Mouse (Mus musculus): ENCODE measurements around the gene Cyb5rl. TPM values are rescaled to one million over a fixed set of nuclear protein-coding genes. Genes with fewer than 3 reads are reported as not detected.
A peak's percentile ranks its signal among the peaks of the same experiment; 100 is the strongest.

Gene Cyb5rl
- polyA plus RNA-seq, 1 experiment from 2014 or later, result 8.1 TPM

DNA sequence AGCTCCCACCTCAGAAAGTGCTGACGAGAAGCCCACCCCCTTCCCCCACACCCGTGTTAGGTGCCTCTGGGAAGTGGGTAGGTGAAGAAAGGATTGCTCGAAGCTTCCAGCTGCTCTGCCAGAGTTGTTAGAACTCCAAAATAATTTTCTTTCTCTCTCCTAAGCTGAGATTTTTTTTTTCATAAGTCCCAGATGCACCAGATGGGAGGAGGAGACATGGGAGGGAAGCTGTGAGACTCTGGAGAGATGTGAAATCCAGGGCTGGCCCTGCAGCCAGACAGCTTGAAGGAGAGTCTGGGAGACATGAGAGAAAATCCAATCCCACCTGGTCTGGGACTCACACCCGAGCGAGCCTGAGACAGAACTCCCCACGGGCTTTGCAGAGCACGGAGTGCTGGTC lies 57.6 kb downstream of the Cyb5rl start:
- 72% methylated on average over 7 of the region's 7 CpGs for WGBS
- peaks cover 60% of the 10 kb centered on the region for H3K4me1 ChIP-seq
- H3K27me3 ChIP-seq (replicated peaks; ENCODE audit: low read depth, poor library complexity, severe bottlenecking), result 0 out of 2 replicates have a peak, but pooled peaks cover 11% of the 10 kb centered on the region
- DNase-seq (ENCODE audit: low spot score), result no peak
- H3K27ac ChIP-seq (replicated peaks), result no peak overlapping the region; the same call in 1 of the 2 replicates
- H3K36me3 ChIP-seq (replicated peaks), result no peaks in the 10 kb centered on the region
- no peak overlapping the region for H3K4me3 ChIP-seq
- H3K9me3 ChIP-seq, result no peaks in the 10 kb centered on the region

DNA sequence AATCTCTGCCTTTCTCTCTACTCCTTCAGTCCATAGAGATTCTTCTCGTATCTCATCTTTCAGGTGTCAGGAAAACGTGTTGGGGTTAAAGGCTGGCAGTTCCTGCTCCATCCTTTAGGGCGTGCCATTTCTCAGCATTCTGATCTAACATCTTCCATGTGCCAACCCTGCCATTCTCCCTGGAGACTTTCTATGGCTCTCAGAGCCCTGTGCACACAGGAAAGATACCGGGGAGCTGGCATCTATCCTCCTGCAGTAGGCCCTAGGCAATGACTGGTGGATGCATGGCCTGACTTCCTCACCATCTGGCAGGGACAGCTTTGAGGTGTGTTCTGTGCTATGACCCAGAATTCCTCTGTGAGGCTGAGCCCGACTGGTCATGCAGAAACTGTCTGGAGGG lies 58.3 kb downstream of the Cyb5rl start:
- DNase-seq (ENCODE audit: low spot score), result no peak
- no peak overlapping the region for H3K27ac ChIP-seq (replicated peaks)
- H3K27me3 ChIP-seq (replicated peaks; ENCODE audit: low read depth, poor library complexity, severe bottlenecking), result 0 out of 2 replicates have a peak, but pooled peaks cover 11% of the 10 kb centered on the region
- 58% methylated on average over 5 of the region's 5 CpGs for WGBS
- no peaks in the 10 kb centered on the region for H3K9me3 ChIP-seq
- H3K4me1 ChIP-seq, result peaks cover 62% of the 10 kb centered on the region
- H3K4me3 ChIP-seq, result no peak overlapping the region
- H3K36me3 ChIP-seq (replicated peaks), result no peaks in the 10 kb centered on the region

DNA sequence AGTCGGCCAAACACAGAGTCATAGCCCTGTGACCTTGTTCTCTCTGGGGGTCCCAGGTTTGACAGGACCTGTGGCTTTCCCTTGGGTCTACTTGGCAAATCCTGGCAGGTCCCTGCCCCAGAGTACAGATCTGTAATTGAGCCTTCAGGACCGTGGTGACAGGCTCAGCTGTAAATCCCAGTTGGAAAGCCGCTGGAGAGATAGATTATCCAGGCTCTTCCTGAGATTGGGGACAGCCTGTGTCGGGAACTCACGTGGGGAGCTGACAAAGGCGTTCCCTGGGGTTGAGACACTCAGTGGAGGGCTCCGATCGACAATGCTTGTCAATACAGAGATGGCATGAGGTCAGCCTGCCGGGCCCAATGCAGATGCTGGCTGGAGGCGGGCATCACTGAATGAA lies 59.6 kb downstream of the Cyb5rl start:
- H3K27ac ChIP-seq (replicated peaks), result 0 out of 2 replicates have a peak overlapping the region, but pooled peaks have one; percentile 7
- peaks cover 63% of the 10 kb centered on the region for H3K4me1 ChIP-seq
- H3K36me3 ChIP-seq (replicated peaks), result no peaks in the 10 kb centered on the region
- 59% methylated on average over 10 of the region's 10 CpGs for WGBS
- H3K27me3 ChIP-seq (replicated peaks; ENCODE audit: low read depth, poor library complexity, severe bottlenecking), result 0 out of 2 replicates have a peak, but pooled peaks cover 11% of the 10 kb centered on the region
- DNase-seq (ENCODE audit: low spot score), result no peak
- no peaks in the 10 kb centered on the region for H3K9me3 ChIP-seq
- H3K4me3 ChIP-seq, result no peak overlapping the region

DNA sequence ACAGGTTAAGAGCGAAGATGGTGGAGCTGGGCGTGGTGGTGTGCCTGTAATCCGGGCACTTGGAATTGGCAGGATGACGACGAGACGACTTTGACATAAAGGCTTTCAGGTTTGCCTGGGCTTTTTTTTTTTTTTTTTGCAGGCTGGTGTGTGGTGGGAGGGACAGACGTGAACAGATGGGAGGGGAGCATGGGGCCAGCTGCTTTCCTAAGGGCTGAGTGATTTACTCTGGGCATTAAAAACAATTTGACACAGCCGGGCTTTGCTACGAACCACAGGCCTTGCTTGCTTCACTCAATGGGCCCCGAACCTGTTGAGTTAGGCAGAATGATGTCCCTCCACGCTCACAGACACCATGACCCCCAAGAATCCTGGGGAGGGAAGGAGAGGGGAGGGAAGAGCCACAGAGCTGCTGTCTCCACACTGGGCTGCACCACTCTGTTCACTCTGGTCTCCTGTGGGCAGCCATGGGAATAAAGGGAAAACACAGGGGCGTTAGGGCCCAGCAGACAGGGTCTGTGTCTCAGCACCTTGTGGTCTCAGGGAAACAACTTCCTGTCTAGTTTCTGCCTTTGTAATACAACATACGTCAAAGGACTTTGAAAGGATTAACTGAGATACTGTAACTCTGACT lies 60.2 kb downstream of the Cyb5rl start:
- peak overlapping the region; percentile 58; the same call in 1 of the 2 replicates for H3K27ac ChIP-seq (replicated peaks)
- H3K4me3 ChIP-seq, result no peak overlapping the region
- no peaks in the 10 kb centered on the region for H3K9me3 ChIP-seq
- 57% methylated on average over 13 of the region's 13 CpGs for WGBS
- H3K4me1 ChIP-seq, result peaks cover 60% of the 10 kb centered on the region
- no peaks in the 10 kb centered on the region for H3K36me3 ChIP-seq (replicated peaks)
- no peak for DNase-seq (ENCODE audit: low spot score)
- 0 out of 2 replicates have a peak, but pooled peaks cover 11% of the 10 kb centered on the region for H3K27me3 ChIP-seq (replicated peaks; ENCODE audit: low read depth, poor library complexity, severe bottlenecking)

DNA sequence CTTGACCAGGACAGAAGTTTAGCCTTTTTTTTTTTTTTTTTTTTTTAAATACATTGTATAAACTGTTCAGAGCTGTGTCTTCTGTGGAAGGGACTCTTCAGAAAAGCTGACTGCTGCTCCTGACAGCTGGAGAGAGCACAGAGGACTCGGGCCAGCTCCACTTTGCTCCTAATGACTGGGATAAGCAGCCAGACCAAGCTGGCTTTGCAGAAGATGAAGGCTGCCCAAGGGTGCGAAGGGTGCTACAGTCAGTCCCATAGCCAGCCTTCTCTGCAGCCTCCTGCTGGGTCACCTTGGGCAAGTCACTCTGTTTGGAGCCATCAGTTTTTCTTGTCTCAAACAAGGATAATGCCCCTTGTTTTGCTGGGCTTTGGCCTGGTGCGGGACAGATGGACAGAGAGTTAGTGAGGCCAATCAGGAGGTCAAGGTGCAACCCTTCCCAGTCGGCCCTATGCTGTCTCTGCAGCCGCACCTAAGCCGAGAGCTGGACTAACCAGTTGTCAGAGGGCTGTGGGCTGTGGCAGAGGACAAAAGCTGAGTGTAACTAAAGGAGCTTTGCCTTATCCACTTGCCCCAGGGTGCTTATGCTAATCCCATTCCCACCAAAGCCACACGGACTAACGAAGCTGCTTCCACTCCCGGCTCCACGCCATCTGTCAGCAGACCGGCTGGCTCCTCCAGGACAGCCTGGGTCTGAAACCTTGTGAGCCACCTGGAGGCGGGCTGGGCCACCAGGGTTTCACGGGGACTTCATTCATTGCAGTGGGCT lies 61.3 kb downstream of the Cyb5rl start:
- Histone ChIP-seq H3K9me3 (no peaks in the 10 kb centered on the region), H3K27me3 (replicated peaks; ENCODE audit: low read depth, poor library complexity, severe bottlenecking) (0 out of 2 replicates have a peak, but pooled peaks cover 11% of the 10 kb centered on the region), H3K4me1 (peaks cover 60% of the 10 kb centered on the region), H3K27ac (replicated peaks) (peak overlapping the region; percentile 77), H3K4me3 (no peak overlapping the region), H3K36me3 (replicated peaks) (no peaks in the 10 kb centered on the region)
- 18% methylated on average over 13 of the region's 13 CpGs for WGBS
- peak; percentile 49 for DNase-seq (ENCODE audit: low spot score)

DNA sequence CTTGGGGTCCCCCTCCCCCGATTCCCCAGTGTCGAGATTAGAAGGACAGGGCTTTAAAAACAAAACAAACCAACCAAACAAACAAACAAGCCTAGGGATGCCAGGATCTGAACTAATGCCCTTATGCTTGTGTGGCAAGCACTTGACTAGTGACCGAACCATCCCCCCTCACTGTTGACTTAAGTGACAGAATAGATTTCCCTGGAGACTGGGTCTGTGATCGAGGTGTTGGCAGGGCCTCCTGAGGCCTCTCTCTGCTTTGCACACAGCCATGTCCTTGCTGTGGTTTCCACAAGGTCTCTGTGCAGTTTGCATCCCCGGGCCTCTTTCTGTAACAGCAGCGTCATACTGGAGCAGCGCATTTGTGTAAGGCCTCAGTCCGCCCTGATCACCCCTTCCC lies 62.6 kb downstream of the Cyb5rl start:
- 0 out of 2 replicates have a peak, but pooled peaks cover 9% of the 10 kb centered on the region for H3K27me3 ChIP-seq (replicated peaks; ENCODE audit: low read depth, poor library complexity, severe bottlenecking)
- H3K4me1 ChIP-seq, result peaks cover 53% of the 10 kb centered on the region
- H3K36me3 ChIP-seq (replicated peaks), result no peaks in the 10 kb centered on the region
- no peak overlapping the region for H3K4me3 ChIP-seq
- no peak overlapping the region for H3K27ac ChIP-seq (replicated peaks)
- no peaks in the 10 kb centered on the region for H3K9me3 ChIP-seq
- no peak for DNase-seq (ENCODE audit: low spot score)
- 77% methylated on average over 8 of the region's 8 CpGs for whole genome bisulfite sequencing

DNA sequence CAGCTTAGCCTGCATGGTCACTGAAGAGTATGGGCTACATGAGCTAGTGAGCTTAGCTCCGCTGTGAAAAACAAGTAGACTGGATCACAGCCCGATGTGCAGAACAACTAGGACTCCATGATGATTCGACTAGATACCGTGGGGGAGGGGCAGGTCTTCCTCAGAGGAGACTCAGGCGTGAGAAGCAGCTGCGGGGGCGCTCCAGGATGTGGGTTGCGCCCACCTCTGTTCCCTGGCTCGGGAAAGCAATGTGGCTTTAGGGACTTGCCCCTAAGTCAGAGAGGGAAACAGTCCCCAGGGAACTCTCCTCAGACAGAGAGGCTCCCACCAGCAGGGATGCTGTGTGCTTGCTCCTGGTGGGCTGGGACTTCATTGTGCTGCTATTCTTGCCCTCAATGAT lies 63.7 kb downstream of the Cyb5rl start:
- 0 out of 2 replicates have a peak, but pooled peaks cover 4% of the 10 kb centered on the region for H3K27me3 ChIP-seq (replicated peaks; ENCODE audit: low read depth, poor library complexity, severe bottlenecking)
- peaks cover 55% of the 10 kb centered on the region for H3K4me1 ChIP-seq
- H3K36me3 ChIP-seq (replicated peaks), result no peaks in the 10 kb centered on the region
- no peak for DNase-seq (ENCODE audit: low spot score)
- no peak overlapping the region for H3K4me3 ChIP-seq
- H3K27ac ChIP-seq (replicated peaks), result peak overlapping the region; percentile 26; the same call in 1 of the 2 replicates
- H3K9me3 ChIP-seq, result no peaks in the 10 kb centered on the region
- 23% methylated on average over 9 of the region's 9 CpGs for WGBS

DNA sequence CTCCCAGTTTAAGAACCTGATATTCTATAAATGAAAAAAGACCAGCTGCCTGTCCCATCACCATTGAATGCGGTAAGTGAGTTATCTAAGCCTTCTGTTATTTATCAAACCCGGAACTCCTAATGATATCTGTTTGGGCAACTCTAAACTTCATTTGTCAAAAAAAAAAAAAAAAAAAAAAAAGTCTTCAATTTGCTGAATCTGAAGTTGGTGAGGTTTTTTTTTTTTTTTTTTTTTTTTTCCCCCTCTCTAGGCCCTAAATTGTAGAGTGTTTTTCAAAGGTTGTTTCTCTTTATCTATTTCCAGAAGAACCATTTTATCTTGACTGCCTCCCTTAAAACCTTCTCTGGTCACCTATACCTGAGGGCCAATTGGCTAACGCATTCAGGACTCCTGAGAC lies 68.1 kb downstream of the Cyb5rl start:
- no peak overlapping the region for H3K27ac ChIP-seq (replicated peaks)
- H3K36me3 ChIP-seq (replicated peaks), result peaks cover 8% of the 10 kb centered on the region; the same call in 1 of the 2 replicates
- H3K9me3 ChIP-seq, result no peaks in the 10 kb centered on the region
- no peak overlapping the region for H3K4me3 ChIP-seq
- 88% methylated on average over 3 of the region's 3 CpGs for WGBS
- peaks cover 5% of the 10 kb centered on the region for H3K27me3 ChIP-seq (replicated peaks; ENCODE audit: low read depth, poor library complexity, severe bottlenecking)
- peaks cover 63% of the 10 kb centered on the region for H3K4me1 ChIP-seq
- no peak for DNase-seq (ENCODE audit: low spot score)

DNA sequence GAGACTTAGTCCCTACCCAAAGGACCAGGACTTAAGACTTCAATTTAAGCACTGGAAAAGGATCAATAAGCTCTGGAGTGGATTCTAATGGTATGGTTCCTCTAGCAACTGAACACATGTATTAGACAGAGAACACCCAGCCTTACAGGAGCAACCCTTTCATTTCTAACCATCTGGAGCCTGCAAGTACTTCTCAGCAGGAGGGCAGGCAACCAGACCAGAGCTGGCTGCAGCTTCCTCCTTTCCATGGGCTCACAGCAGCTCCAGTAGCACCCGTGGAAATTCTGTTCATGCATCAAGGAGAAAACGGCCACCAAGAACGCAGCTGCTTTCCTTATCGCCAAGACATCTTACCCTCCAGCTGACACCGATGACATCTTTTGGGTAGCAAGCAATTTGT lies 68.9 kb downstream of the Cyb5rl start:
- Histone ChIP-seq H3K27ac (replicated peaks) (no peak overlapping the region), H3K36me3 (replicated peaks) (peaks cover 8% of the 10 kb centered on the region; the same call in 1 of the 2 replicates), H3K27me3 (replicated peaks; ENCODE audit: low read depth, poor library complexity, severe bottlenecking) (peaks cover 5% of the 10 kb centered on the region), H3K9me3 (no peaks in the 10 kb centered on the region), H3K4me3 (no peak overlapping the region), H3K4me1 (peaks cover 65% of the 10 kb centered on the region)
- 72% methylated on average over 5 of the region's 5 CpGs for WGBS
- DNase-seq (ENCODE audit: low spot score), result no peak

DNA sequence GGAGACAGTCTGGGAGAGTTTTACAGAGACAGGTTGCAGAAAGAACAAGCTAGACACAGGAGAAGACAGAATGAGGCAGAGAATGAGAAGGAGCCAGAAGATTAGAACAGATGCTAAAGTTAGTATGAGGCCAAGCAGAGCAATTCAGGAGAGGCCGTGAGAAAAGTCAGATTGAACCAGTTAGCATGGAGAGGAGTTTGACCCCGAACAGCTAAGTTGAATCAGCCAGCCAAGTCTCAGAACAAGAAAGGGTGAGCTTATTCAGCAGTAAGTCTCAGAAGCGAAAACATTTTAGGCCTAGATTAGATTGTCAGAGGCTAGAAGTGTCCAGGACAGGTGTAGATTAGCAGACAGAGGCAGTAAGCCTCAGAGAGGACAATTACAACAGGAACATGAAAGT lies 69.7 kb downstream of the Cyb5rl start:
- DNase-seq (ENCODE audit: low spot score), result no peak
- Histone ChIP-seq H3K36me3 (replicated peaks) (peaks cover 8% of the 10 kb centered on the region; the same call in 1 of the 2 replicates), H3K4me3 (no peak overlapping the region), H3K4me1 (peaks cover 69% of the 10 kb centered on the region), H3K27ac (replicated peaks) (no peak overlapping the region), H3K9me3 (no peaks in the 10 kb centered on the region), H3K27me3 (replicated peaks; ENCODE audit: low read depth, poor library complexity, severe bottlenecking) (peaks cover 5% of the 10 kb centered on the region)
- WGBS, result 53% methylated on average over 3 of the region's 3 CpGs

All from embryonic facial prominence, embryonic 10.5 days (tissue).